Mouse (Mus musculus): ENCODE measurements around the gene Phactr4.

Phactr4 gene

DNA sequence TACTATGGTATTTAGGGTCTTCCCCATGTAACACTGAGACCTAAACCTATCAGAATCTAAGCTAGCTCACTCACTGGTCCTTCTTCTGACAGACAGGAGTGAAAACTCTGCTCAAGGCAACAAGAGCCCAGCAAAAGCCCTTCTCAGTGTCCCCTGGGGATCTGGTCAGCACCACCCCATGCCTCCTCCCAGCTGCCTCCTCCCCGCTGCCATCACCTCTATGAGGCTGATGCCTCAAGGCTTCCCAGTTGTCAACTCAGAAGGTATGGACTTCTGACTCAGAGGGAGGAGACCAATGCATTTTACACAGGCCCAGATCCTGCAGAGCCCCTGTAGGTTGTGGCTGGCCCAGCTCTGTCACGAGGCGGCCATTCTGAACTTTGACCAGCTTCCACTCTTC, 80.8 kb downstream of the Phactr4 start:
- DNase-seq (ENCODE audit: extremely low read depth, insufficient read length, low spot score), result peak; percentile 78

DNA sequence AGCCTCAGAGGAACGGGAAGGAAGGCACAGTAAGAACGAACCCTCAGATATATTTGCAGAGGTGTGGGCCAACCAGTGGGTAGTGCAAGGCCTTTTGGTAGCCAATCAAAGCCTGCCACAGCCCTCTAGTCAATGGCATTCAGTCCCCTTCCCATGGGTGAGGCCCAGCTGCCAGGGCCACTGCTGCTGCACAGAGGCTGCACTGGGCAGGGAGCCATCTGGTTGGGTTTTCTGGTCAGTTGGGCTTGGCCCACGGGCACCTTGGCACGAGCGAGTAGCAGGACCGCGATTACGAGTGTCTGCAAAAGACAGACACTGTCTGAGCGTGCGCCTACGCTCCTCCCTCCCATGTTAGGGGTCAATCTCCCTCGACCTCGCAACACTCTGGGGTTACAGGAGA, 83.3 kb downstream of the Phactr4 start:
- DNase-seq (ENCODE audit: extremely low read depth, insufficient read length, low spot score), result peak; percentile 72

DNA sequence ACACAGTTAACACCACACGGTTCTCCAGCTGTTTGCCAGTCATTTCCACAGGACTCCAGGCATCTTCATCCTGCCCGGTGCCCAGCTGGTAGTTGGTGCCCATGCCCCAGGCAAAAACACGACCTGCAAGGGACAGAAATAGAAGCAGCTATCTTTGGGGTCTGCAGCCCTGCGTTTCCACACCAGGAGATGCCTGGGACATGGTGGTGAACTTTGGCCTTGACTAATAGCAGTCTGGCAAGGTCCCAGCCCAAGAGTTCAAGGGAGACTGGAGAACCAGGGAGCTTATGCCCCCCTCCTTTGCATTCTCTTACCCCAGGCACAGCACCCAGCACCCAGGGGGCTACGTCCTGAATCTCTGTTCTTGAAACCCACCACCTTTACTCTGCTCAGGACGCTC, 89.4 kb downstream of the Phactr4 start:
- DNase-seq (ENCODE audit: extremely low read depth, insufficient read length, low spot score), result no peak

DNA sequence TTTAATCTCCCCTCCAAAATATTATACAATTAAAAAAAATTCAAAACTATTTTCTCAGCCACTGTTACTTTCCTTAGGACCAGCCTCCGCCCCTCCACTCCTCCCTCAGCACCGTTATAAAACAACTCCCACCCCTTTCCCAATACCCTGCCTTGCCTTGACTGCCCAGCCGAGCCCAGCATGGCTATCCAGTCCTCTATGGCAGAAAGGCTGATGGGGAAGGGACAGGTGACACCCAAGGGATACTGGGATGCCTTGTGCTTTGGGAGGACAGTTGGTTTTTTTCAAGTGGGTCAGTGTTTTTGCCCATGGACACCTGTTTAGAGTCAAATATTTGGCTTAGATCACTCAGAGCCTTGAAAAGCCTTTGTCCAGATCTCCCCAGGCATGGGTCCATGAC, 90.3 kb downstream of the Phactr4 start:
- no peak for DNase-seq (ENCODE audit: extremely low read depth, insufficient read length, low spot score)

DNA sequence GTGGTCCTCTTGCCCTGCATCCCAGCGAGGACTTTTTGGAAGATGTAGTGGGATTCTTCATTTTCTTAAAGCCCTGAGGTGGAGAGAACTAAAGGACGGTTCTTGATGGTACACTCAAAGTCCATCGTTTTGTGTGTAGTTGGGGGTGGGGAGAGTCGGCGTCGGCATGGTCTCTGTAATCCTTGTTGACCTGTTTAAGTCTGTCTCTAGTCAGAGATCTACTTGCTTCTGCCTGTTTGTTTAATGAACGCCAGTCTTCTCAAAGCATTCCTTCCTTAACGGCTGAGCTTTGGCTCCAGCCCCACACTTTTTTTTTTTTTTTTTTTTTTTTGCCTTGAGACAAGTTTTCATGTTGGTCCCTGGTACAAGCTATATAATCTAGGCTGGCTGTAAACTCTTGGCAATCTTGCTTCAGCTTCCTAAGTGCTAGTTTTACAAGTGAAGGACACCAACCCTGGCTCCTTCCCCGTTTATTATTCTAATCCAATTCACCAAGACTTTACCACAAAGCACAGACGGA, 92.4 kb downstream of the Phactr4 start:
- no peak for DNase-seq (ENCODE audit: extremely low read depth, insufficient read length, low spot score)

DNA sequence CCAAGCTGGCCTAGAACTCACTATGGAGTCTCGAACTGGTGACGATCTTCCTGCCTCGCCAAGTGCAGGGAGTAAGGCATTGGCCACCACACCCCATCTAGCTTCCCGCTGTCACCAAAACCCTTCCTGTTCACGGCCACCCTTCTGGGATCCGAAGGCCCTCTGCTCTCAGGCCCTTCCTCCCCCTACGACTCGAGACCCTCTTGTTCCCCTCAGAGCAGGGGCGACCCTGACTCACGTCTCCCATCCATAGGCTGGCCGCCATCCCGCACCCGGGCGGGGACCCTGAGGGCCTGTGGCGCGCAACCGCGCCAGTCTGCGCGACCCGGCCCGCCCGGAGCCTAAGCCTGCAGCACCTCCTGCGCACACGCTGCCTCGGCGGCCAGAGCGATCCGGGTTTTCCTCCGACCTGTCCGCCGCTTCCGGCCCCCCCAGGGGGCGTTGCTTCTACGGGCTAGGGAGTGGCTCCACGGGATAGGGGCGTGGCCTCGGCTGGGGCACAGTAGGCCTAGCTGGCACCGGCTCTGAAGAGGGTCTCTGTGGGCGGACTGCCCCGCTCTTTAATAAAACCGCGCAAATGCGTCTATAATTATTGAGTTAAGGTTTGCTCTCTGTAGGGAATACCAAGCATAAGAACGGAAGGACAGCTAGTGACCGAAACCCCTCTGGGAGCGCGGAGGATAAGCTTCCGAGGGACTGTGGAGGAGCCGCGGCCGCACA, 93.0 kb downstream of the Phactr4 start, which contains the start of gene Trnau1ap:
TSS of gene Trnau1ap (minus strand) at position 424 of the 720 bp plus-strand sequence.
- DNase-seq (ENCODE audit: extremely low read depth, insufficient read length, low spot score), result peak; percentile 90

DNA sequence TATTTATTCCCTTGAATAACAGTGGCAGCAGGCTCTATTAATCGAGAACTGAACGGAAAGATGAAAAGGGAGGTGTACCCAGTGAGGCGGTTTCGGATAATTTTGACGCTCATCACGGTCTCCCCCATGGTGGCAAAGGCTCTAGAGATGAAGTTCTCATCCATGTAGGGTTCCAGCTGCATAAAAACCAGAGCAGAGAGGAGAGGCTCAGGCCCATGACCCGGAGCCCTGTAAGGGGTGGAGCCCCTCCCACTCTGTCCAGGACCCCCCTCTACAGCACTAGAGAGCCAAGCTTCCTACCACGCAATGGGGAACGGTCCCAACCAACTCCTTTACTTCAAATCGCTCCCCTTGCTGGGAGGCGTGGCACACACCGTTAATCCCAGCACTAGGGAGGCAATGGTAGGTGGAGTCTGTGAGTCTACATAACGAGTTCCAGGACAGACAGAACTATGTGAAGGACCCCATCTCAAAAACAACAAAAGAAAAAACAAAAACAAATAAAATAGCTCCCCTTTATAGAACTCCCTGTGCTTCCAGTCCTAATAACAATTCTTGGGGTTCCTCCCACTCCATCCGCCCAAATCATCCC, 93.8 kb downstream of the Phactr4 start:
- DNase-seq (ENCODE audit: extremely low read depth, insufficient read length, low spot score), result no peak

DNA sequence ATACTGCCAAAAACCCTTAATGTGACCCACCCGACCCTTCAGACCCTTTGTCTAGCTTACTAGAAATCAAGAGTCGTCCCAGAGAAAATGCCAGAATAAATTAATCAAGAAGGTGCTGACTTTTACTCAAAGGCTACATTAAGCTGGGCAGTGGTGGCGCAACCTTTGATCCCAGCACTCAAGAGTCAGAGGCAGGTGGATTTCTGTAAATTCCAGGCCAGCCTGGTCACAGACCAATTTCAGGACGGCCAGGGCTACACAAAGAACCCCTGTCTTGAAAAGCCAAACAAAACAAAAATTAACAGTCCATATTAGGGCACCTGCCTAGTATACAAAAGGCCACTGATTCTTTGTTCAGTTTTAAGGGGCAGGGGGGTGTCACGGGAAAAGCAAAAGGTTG, 95.8 kb downstream of the Phactr4 start:
- DNase-seq (ENCODE audit: extremely low read depth, insufficient read length, low spot score), result no peak

DNA sequence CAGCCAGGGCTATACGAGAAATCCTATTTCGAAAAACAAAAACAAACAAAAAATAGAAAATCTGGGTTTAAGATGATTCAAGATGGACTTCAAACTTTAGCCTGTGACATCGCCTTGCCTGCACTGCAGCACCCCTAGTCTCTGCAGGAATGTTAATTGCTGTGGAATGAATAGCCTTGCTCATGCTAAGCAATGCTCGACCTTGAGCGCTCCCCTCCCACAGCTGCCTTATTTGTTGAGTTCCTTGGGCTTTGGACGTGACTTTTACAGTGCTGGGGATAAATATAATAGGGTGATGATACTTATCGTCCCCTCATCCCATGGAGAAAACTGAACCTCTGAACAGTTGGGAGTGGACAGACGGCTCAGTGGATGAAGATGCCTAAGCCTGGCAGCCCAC, 106.6 kb downstream of the Phactr4 start:
- no peak for DNase-seq (ENCODE audit: extremely low read depth, insufficient read length, low spot score)

DNA sequence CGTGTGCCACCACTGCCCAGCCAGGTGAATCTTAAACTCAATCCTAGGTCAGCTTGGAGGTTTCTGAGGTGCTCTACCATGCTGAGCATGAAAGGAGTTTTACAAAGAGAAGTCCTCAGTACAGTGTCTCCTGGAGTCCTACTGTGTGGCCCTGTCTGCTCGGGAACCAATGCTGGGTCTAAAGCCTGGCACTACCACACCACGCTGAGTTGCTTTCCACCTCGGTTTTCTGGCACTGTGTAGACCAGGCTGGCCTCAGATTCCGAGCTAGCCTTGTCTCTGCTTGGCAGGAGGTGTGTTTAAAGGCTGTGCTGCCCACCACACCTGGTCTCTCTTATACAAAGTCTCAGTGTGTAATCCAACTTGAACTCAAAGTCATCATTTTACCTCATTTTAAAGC, 109.7 kb downstream of the Phactr4 start:
- DNase-seq (ENCODE audit: extremely low read depth, insufficient read length, low spot score), result no peak

DNA sequence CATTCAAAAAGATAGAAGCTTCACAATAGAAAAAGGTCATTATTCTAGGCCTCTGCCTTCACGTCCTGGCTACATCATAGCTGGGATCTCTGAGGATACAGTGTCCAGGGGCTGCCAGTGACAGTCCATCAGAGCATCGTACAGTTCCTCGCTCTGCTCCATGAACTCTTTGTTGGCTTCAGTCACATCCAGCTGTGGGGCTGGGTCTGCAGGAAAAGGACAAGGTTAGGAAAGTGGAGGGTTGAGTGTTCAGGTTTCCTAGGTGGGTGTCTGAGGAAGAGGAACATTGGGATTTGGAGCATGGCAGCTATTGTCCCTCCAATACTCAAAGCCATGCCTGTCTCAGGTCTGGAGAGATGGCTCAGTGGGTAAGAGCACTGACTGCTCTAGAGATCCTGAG, 110.5 kb downstream of the Phactr4 start:
- no peak for DNase-seq (ENCODE audit: extremely low read depth, insufficient read length, low spot score)

DNA sequence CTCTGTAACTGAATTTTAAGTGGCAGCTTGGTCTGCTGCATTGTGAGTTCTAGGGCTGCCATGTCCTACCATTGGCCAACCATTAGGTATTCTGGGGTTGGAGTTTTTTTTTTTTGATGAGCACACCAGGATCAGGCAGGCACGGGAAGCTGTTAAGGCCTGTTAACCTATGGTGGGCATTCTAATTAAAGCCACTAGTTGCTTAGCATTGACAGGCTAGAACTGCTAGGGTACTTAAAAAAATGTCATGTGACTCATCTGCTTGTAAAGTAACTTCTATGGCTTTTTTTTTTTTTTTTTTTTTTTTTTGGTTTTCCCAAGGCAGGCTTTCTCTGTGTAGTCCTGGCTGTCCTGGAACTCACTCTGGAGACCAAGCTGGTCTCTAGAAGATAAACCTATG, 111.1 kb downstream of the Phactr4 start:
- DNase-seq (ENCODE audit: extremely low read depth, insufficient read length, low spot score), result no peak

DNA sequence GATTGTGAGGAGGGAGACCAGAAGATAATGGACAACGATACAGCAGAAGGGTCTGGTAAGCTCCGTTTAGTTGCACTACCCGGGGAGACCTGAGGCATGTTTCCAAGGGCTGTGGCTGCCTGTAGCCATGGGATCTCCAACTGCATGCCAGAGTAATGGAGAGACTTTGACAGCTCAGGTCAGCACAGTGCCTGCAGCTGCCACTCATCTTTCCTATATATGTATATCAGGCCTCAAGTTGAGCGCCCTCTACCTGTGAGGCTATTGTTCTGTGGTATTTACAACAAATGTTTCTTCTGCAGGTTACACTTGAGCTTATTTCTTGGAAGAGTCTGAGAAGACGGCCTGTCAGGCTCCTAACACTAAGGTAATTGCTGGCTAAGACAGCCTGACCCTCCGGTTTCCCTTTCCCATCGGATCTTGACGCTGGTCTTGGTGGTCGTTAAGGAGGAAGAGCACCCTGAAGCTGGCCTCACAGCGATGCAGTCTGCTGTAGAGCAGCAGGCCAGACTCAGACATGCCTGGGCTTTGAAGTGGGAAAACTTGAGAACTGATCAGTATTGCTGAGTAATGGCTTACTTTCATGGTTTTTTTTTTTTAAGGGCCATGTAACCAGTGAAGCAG, 112.3 kb downstream of the Phactr4 start:
- peak; percentile 50 for DNase-seq (ENCODE audit: extremely low read depth, insufficient read length, low spot score)

DNA sequence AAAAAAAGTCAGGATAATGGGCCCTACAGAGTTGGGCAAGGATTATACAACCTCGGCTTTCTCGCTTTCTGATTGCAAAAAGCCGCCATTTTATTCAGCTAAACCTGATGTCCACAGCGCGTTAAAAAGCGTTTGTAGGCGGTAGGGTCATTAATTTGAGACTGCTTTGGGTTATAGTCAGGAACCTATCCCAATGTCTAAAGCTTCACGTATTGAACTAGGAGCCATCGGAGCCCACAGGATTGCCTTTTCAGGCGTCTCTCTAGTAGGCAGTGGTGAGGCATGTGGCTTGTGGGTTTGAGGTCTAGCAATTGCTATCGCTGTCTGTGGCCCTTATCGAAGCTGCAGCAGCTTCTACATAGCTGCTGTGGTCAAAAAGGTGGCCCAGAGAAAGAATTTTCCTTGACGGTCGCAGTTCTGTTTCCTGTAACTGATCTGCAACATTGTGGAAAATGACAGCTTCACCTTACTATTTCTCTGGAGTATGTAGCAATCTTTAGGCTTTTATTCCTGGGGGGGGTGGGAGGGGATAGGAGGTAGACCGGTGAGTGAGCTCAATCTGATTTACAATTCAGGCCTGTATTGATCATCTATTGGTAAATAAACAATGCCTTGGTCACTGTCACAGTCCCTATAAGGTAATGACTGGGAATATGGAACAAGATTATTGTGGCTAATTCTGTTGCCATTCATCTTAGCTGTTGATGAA, 113.0 kb downstream of the Phactr4 start:
- no peak for DNase-seq (ENCODE audit: extremely low read depth, insufficient read length, low spot score)

DNA sequence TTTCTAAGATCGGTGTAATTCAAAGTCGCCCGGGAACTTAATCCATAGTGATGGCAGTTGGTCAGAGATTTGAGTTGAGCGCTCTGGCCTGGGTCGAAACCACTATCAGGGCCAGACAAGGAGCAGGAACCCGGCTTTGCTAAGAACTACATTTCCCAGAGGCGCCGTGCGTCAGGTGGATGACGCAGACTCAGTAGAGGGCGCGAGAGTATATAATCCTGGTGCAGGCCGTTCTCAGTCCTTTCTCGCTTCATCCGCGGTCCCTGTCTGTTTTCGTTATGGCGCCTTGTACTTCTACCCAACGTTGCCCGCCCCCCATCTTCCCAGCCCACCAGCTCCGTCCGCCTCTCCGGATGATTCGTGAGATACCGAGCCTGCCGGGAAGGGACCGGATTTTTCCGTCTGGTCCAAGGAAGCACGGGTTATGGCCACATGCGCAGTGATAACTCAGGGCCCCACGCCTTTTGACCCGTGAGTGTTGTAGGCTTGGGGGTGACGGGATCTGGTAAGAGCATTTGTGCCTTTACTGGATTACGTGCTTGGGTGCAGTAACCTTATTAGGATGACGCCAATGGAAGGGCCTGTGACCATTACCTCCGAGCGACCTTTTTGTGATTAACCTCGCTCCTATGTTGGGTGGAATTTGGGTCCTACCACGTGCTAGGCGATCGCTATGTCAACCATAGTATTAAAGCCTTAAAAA, 113.7 kb downstream of the Phactr4 start:
- DNase-seq (ENCODE audit: extremely low read depth, insufficient read length, low spot score), result peak; percentile 82

DNA sequence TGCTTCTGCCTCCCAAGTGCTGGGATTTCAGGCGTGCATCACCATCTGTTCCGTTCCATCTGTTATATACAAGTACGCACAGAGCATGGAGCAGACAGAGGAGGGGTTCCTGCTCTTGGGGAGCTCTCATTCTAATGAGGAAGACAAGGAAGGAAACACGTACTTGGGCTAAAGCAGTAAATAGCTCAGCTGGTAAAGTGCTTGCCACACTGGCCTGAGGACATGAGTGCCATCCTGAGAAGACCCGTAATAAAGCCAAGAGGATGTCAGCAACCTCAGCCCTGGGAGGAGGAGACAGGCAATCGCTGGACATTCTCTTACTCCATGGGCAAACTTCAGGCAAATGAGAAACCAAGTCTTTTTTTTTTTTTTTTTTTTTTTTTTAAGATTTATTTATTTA, 116.3 kb downstream of the Phactr4 start:
- DNase-seq (ENCODE audit: extremely low read depth, insufficient read length, low spot score), result no peak

Data from 3134 (cell line).